Mouse (Mus musculus) liver, adult (tissue): ENCODE data around the gene Sdhaf1.

Experiments
- GATA4 ChIP-seq: IDR thresholded peaks from 2 replicates; pipeline ENCODE4 v1.6.1; 2014; ENCODE audit warnings: mild to moderate bottlenecking, low read length; ENCODE audit not compliant: insufficient replicate concordance

Sdhaf1 gene

DNA sequence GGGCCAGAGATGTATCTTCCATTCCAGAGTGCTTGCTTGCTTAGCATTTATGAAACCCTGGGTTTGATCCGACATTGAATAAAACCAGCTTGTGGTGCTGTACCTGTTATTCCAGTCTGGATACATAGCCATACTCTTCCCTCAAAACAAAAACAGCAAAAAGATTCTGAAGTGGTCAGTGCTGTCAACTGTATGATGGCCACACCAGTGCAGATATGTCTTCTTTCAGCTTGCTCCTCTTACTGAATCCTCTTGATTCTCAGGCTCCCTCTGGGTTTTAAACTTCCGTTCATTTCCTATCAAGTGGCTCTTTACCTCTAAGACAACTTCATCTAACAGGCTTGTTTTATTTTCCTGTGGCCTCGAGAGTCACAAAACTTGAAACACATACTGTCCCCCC is at the start of gene Sdhaf1:
Sdhaf1 (minus strand) TSS at position 101 of the 400 bp plus-strand sequence.
- no peak for TF ChIP-seq GATA4

DNA sequence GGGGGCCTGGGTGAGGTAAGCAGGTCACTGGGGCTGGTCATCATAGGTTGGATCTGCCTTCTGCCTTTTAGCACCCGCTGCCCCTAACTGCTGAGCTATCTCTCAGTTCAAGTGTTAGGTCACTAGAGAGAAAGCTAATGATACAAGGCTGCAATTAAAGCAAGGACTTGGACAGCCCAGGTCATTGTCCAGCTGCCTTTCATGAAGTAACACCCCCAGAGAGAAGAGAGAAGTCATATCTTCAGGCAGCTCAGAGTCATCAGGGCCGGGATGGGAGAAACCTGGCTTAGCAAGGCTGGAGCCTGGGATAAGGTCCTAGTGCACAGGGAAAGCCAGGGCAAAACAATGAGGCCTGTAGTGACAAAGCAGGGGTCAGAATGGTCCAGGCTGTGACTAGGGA is 43.8 kb upstream of the Sdhaf1 start:
- TF ChIP-seq GATA4 = no peak

GRCm38 (mm10) chr7:30363344-30363738 is 39.6 kb upstream of the Sdhaf1 start:
- TF ChIP-seq GATA4 = no peak

DNA sequence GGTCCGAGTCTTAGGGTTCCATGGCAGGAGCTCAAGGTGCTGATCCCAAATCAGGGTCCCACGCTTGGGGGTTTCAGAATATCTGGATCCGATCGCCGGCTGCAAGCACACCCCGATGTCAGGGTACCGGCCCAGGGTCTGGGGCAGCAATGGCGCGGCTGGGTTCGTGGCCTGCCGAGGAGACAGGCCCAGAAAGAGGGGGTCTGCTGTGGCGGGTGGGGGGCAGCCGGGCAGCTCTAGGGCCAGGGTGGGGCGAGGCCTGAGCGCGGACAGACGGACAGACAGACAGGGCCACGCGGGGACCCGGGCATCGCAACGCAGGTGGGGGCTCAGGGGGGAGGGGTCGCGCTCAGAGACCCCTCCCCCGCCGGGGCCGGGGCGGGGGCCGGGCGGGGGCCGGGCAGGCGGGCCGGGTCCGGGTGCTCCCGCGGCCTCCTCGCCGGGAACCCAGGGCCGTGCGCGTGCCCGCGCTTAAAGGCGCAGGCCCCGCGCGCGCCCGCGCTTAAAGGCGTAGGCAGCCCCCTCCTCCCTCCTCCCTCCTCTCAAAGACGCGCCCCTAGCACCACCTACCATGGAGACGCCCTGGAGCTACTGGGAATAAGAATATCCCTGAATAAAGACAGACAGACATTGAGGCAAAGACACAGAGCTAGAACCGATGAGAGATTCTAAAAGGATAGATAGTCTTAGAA is 39.1 kb upstream of the Sdhaf1 start, which contains the start of gene Lrfn3:
Lrfn3 (minus strand) TSS at position 121 of the 692 bp plus-strand sequence.
- no peak for TF ChIP-seq GATA4

- no peak for TF ChIP-seq GATA4
Measured at GRCm38 (mm10) chr7:30360028-30360427, 36.3 kb upstream of the Sdhaf1 start.

DNA sequence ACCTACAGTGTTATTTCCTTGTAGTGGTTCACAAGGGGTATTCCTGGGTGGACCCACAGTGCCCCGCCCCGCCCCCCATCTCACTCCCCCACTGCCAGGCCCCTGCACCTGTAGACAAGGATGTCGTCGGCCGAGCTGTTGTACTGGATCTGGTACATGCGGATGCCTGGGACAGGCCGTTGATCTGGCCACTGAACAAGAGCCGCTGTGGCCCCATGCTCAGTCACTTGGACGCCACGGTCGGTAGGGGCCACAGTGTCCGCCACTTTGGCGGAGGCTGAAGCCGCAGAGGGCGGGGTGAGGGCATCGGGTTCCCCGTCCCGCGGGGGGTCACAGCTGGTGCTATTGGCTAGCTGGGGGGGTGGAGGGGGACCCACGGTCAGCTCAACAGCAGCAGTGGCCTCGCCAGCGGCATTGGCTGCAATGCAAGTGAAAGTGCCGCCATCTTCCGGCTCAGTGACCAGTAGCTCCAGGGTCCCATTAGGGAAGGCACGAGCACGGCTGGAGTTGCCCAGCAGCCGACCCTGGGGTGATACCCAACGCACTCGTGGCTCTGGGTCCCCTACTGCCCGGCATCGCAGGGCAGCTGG is 35.7 kb upstream of the Sdhaf1 start:
- no peak for TF ChIP-seq GATA4

GRCm38 (mm10) chr7:30358378-30359186 is 34.9 kb upstream of the Sdhaf1 start:
- TF ChIP-seq GATA4 = no peak

DNA sequence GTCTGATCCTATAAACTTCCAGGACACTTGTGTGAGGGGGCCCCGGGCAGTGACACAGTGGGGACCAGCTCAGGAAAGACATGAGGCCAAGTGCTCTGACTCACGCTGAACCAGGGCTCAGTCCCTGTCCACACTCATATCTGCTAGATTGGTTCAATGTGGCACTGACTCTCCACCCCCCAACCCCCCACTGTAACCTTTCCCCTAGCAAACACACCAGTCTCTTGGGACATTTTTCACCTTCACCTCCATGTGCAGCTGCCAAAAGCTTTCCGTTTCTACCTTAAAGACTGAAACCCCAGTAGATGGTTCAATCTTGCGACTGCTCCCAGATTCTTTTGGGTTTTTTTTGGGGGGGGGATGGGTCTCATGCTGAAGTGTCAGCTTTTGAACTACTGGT is 30.4 kb upstream of the Sdhaf1 start:
- TF ChIP-seq GATA4 = 0 out of 2 replicates have a peak, but pooled peaks have one; percentile 12

- TF ChIP-seq GATA4 = no peak
Measured at GRCm38 (mm10) chr7:30353279-30353822, 29.7 kb upstream of the Sdhaf1 start.

GRCm38 (mm10) chr7:30347828-30348227 is 24.1 kb upstream of the Sdhaf1 start:
- TF ChIP-seq GATA4 = no peak

GRCm38 (mm10) chr7:30346635-30347379 is 23.1 kb upstream of the Sdhaf1 start:
- TF ChIP-seq GATA4 = no peak

GRCm38 (mm10) chr7:30339432-30340109 is 15.9 kb upstream of the Sdhaf1 start:
- TF ChIP-seq GATA4 = no peak

GRCm38 (mm10) chr7:30336384-30336783 is 12.7 kb upstream of the Sdhaf1 start:
- TF ChIP-seq GATA4 = no peak

DNA sequence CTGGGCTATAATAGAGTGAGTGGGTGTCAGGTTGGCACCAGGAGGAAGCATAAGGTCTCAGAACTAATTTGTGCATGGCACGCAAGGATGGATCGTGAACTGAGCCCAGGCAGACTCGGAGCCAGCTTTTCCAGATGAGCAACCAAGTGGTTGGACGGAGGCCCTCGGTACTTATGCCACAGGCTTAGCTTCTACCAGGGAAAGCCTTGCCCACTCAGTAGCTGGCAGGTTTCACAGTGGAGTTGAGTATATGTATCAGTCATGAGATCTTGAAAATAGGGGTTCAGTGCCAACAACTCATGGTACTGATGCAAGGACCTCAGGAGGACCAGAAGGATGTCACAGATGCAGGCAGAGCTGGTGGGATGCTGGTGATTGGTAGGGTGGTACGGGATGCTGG is 12.0 kb upstream of the Sdhaf1 start:
- no peak for TF ChIP-seq GATA4
